Mouse (Mus musculus) right cerebral cortex, postnatal 36 days (tissue): ENCODE measurements around the gene Wdr45b.
"Not testable (repeated sequence)": the region's sequence is repeated elsewhere in the genome, so short reads cannot be mapped to it uniquely, and the experiment has no call there.

Experiments
- DNase-seq, 2 experiments: peaks; one replicate each; pipeline ENCODE4 v3.0.0; 2022; ENCODE audit warnings: low spot score in 2 of 2, mixed read lengths in 1 of 2

Gene Wdr45b

GRCm38 (mm10) chr11:121328206-121328605 lies 26.0 kb downstream of the Wdr45b start:
- DNase-seq = no peak

- DNase-seq = no peak
Observed at GRCm38 (mm10) chr11:121326681-121327080, 27.6 kb downstream of the Wdr45b start.

- DNase-seq = no peak
Observed at GRCm38 (mm10) chr11:121326034-121326433, 28.2 kb downstream of the Wdr45b start.

- DNase-seq = not testable (repeated sequence)
Observed at GRCm38 (mm10) chr11:121307712-121308111, 46.5 kb downstream of the Wdr45b start.

- peak in 1 of 2 experiments; percentile 72 for DNase-seq
Observed at GRCm38 (mm10) chr11:121306608-121307007, 47.6 kb downstream of the Wdr45b start.

GRCm38 (mm10) chr11:121305371-121305770 lies 48.9 kb downstream of the Wdr45b start:
- peak; percentile 56 to 85 for DNase-seq

GRCm38 (mm10) chr11:121300265-121300664 lies 54.0 kb downstream of the Wdr45b start:
- DNase-seq = no peak

GRCm38 (mm10) chr11:121298493-121298892 lies 55.8 kb downstream of the Wdr45b start:
- no peak for DNase-seq

- DNase-seq = no peak
Observed at GRCm38 (mm10) chr11:121294771-121295170, 59.5 kb downstream of the Wdr45b start.

- DNase-seq = no peak
Observed at GRCm38 (mm10) chr11:121289859-121290258, 64.4 kb downstream of the Wdr45b start.

GRCm38 (mm10) chr11:121282911-121283310 lies 71.3 kb downstream of the Wdr45b start:
- no peak for DNase-seq

- no peak for DNase-seq
Observed at GRCm38 (mm10) chr11:121278011-121278410, 76.2 kb downstream of the Wdr45b start.

GRCm38 (mm10) chr11:121277516-121277915 lies 76.7 kb downstream of the Wdr45b start:
- DNase-seq = no peak
